Mouse (Mus musculus): Measurements from ENCODE around the gene Zfp385b.

Zfp385b gene

GRCm38 (mm10) chr2:77819539-77819938 is at the start of gene Zfp385b:
Zfp385b (minus strand) TSS chr2:77819639.
- in situ Hi-C loops (cut with MboI; ENCODE audit: low pct_unique_long_range_greater_than_20kb in 1 of 2, low sequenced_read_pairs in 2 of 2, unreplicated experiment in 1 of 2) = no loop called here

DNA sequence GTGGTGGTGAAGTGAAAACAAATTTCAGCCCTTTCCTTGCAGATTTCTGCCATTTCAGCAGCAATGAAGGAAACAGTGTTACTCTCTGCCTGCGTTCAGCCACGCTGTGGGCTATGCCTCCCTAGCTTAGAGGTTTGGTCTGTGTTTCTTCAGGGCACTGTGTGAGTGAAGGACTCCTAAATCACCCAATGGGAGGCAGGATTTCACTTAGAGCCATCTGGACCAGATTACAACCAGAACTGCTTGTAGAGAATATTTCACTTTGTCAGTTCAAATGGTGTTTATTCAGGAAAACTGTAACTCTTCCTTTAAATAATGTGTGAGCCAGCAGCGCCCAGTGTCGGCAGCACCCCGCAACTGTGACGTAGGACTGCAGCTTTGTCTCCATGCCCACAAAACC is 44.5 kb upstream of the Zfp385b start:
- in situ Hi-C loops (cut with MboI; ENCODE audit: low pct_unique_long_range_greater_than_20kb in 1 of 2, low sequenced_read_pairs in 2 of 2, unreplicated experiment in 1 of 2) = no loop called here

DNA sequence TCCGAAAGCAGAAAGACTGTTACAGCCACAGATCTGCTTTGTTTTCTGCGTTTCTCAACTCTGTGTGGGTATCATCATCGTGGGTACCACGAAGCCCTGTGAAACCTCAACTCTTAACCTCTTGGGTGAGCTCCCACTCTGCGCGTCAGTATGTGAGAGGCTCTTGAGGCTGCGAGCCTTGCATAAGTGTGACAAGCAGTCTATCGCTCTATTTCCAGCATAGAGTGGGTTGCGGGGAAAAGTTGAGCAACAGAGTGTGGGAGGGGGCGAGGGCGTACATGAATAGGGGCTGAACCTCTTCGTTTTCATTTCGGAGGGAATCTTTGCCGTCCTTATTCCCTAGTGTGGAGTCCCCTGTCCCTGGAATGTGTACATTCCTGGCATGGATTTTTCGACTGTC is 44.1 kb upstream of the Zfp385b start:
- in situ Hi-C loops (cut with MboI; ENCODE audit: low pct_unique_long_range_greater_than_20kb in 1 of 2, low sequenced_read_pairs in 2 of 2, unreplicated experiment in 1 of 2) = no loop called here

DNA sequence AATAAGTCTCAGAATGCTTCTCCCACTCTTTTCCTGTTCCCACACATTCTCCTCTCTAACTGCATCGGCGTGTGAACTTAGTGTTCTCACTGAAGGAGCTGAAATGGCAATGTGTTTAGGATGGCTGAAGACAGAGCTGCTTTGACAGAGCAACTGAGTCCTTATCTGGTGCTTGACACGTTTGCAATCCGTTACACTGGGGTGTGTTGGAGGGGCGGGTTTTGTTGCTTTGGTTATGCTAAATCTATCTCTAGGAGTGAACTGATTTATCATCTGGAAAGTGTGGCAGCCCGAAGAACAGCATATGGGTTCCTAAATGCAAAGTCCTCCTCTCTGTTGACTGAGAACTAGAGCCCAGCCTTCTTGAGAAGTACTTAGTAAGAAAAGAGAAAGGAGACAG is 22.0 kb upstream of the Zfp385b start:
- in situ Hi-C loops (cut with MboI; ENCODE audit: low pct_unique_long_range_greater_than_20kb in 1 of 2, low sequenced_read_pairs in 2 of 2, unreplicated experiment in 1 of 2) = no loop called here

DNA sequence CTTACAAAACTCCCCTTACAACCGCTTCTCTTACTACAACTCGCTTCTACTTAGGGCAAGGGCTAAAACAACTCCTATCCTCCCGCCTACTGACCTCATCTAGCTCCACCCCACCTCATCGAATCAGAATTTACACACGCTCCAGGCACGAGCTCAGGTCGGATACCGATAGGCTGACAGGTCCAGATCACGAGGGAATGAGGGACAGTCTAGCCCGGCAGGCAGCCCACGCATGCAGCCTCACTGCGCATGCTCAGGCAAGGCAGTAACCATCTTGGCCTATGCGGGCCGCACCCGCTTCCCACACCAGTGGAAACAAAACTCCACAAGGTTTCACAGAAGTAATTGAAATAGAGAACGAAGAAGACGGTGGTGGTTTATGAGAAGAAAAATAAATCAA is 20.1 kb upstream of the Zfp385b start:
- in situ Hi-C loops (cut with MboI; ENCODE audit: low pct_unique_long_range_greater_than_20kb in 1 of 2, low sequenced_read_pairs in 2 of 2, unreplicated experiment in 1 of 2) = no loop called here

GRCm38 (mm10) chr2:77838688-77839087 is 19.2 kb upstream of the Zfp385b start:
- in situ Hi-C loops (cut with MboI; ENCODE audit: low pct_unique_long_range_greater_than_20kb in 1 of 2, low sequenced_read_pairs in 2 of 2, unreplicated experiment in 1 of 2) = no loop called here

DNA sequence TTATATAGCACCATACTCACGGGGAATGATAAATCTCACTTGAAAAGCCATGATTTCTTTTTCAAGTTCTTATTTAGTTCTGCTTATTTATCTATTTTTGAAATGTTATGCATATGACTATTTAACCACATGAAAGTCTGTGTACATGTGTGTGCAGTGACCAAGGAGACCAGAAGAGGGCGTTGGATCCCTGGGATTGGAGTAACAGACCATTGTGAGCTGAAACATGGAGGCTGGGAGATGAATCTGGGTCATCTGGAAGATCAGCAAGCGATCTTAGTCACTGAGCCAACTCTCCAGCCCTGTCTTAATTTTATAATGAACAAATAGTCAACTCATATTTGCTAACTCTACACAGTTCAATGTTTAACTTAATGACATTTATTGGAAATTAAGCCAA is 16.3 kb upstream of the Zfp385b start:
- in situ Hi-C loops (cut with MboI; ENCODE audit: low pct_unique_long_range_greater_than_20kb in 1 of 2, low sequenced_read_pairs in 2 of 2, unreplicated experiment in 1 of 2) = no loop called here

DNA sequence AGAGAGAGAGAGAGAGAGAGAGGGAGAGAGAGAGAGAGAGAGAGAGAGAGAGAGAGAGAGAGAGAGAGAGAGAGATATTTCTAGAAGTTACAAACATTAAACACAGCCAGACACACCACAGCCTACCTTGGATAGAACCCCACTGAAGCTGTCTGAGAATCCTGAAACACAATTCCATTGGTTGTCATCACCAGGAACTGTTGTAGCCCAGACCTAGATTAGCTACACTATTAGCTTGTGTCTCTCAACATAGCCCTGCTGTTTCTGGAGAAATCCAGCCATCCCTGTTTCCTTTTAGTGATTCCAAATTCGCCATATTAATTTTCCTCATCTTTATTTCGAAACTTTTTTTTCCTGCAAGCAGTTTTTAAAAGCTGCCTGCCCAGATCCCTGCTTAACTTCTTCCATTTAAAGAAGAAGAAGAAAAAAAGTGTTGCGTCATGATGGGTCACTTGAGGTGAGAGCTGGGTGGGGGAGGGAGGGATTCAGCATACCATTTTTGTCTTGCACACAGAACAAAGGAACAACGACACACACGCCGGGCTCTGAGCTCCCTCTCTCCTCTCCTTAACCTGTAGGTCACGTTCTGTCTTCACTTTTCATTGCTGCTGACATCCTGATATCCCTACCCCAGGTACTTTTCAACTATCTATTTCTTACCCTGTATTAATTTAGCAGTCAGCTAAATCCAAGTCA is 6.8 kb upstream of the Zfp385b start:
- in situ Hi-C loops (cut with MboI; ENCODE audit: low pct_unique_long_range_greater_than_20kb in 1 of 2, low sequenced_read_pairs in 2 of 2, unreplicated experiment in 1 of 2) = no loop called here

GRCm38 (mm10) chr2:77823026-77823425 is 3.6 kb upstream of the Zfp385b start:
- in situ Hi-C loops (cut with MboI; ENCODE audit: low pct_unique_long_range_greater_than_20kb in 1 of 2, low sequenced_read_pairs in 2 of 2, unreplicated experiment in 1 of 2) = no loop called here

- in situ Hi-C loops (cut with MboI; ENCODE audit: low pct_unique_long_range_greater_than_20kb in 1 of 2, low sequenced_read_pairs in 2 of 2, unreplicated experiment in 1 of 2) = no loop called here
These were observed 2.0 kb downstream of the Zfp385b start for GRCm38 (mm10) chr2:77817357-77817894.

GRCm38 (mm10) chr2:77816413-77817314 is 2.8 kb downstream of the Zfp385b start:
- in situ Hi-C loops (cut with MboI; ENCODE audit: low pct_unique_long_range_greater_than_20kb in 1 of 2, low sequenced_read_pairs in 2 of 2, unreplicated experiment in 1 of 2) = no loop called here

DNA sequence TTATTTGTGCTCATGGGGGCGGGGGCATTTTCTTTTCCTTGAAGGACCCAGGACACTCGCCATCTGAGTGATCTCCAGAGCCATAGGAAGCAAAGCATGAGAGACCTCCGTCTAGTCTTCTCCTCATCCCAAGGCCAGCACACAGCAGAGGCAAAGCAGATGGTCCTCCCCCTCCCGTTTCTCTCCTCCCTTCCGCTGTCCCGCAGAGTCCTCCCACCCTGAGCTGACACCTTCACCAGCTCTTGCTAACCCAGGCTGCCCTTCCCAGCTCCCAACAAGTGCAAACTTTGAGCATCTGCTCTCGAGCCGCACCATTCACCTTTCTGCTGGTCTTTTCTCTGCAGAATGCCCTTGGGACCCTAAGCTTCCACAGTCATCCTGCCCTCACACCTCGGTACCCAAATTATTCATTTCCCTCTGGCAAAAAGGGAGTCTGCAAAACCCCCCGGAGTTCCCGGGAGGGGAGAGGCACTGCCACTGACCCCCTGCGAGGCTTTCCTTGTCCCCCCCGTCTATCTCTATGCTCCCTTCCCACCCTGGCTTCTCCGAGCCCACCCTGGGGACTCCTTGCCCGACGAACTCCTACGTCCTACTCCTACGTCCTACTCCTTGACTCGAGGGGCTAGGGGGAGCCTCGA is 3.5 kb downstream of the Zfp385b start:
- in situ Hi-C loops (cut with MboI; ENCODE audit: low pct_unique_long_range_greater_than_20kb in 1 of 2, low sequenced_read_pairs in 2 of 2, unreplicated experiment in 1 of 2) = no loop called here

DNA sequence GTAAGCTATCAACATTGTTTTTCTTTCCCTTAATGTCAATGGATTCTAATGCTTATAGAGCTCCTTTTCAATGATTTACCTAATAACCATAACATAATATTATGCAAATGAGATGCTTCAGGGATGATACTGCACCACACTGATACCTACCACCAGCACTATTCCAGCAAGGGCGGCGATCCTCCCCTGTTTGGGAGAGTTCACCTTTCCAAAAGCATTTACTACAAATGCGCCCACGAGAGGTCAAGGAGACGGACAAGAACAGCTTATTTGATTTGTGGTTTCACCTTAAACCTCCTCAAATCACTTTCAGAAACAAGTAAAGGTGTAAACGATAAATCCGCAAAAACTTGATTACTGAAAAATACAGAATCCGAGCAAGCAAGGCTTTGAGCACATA is 4.5 kb downstream of the Zfp385b start:
- in situ Hi-C loops (cut with MboI; ENCODE audit: low pct_unique_long_range_greater_than_20kb in 1 of 2, low sequenced_read_pairs in 2 of 2, unreplicated experiment in 1 of 2) = no loop called here

DNA sequence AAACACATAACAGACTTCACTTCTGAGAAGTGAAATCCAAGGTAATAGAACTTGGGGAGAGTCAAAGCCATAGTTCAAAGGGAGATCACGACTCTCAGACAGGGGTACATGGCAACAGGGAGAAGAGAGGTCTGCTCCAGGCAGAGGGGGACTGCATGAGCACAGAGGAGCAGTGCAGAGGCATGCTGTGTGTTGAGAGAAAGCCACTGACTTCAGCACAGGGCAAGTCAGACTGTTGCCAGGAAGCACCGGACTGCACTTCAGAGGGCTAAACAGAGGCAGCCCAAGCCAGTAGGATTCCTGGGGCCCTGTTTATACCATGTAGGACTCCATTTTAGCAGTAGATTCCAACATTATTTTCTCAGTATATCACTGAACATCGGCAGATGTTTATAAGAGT is 6.4 kb downstream of the Zfp385b start:
- in situ Hi-C loops (cut with MboI; ENCODE audit: low pct_unique_long_range_greater_than_20kb in 1 of 2, low sequenced_read_pairs in 2 of 2, unreplicated experiment in 1 of 2) = no loop called here

DNA sequence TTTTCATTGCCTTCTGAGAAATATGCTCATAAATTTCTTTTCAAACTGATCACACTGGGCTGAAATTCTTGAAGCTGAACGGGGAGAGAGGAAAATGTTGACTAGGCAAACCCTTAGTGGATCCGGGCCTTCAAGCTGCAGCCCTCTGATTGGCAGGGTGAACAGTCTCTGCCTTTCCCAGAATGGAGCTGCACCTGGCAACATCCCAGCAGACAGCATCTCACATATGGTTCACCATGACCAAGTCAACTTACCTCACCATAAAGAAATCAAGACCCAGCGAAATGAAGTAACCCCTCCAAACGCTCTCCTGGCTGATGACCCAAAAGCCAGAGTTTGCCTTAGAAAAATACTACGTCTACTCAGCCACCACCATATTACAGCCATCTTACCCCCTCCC is 8.7 kb downstream of the Zfp385b start:
- in situ Hi-C loops (cut with MboI; ENCODE audit: low pct_unique_long_range_greater_than_20kb in 1 of 2, low sequenced_read_pairs in 2 of 2, unreplicated experiment in 1 of 2) = no loop called here

DNA sequence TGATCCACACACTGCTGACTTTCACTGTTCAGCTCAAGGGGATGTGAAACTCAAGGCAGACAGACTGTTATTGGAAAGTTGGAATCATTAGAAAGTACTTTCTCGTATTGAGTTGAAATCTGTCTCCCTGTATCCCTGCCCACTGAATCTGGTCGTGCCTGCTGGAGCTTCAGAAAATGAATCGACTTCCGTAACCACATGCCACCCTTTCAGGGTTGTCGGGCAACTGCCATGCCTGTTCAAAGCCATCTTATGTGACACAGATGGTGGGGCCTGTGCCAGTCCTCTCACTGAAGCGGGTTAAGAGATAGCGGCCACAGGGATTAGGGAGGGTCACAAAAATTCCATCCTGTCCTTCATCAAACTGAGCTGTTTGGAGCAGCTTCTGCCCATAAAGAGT is 14.7 kb downstream of the Zfp385b start:
- in situ Hi-C loops (cut with MboI; ENCODE audit: low pct_unique_long_range_greater_than_20kb in 1 of 2, low sequenced_read_pairs in 2 of 2, unreplicated experiment in 1 of 2) = no loop called here

DNA sequence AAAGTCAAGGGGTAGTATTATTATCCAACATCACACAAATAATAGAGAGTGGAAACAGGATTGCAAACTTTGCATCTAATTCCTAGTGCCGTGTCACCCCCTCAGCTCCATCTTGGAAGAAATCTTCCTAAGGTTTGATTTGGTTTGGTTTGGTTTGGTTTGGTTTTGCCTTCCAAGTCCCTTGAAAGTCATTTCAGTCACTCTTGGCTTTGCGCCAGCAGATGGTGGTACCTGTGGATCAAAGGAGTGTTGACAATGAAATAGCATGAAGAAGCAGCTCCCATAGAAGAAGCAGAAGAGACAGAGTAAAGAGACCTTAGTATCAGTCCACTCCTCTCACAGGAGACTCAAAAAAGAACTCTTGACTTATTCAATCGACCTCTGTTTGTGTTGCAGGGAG is 17.1 kb downstream of the Zfp385b start:
- in situ Hi-C loops (cut with MboI; ENCODE audit: low pct_unique_long_range_greater_than_20kb in 1 of 2, low sequenced_read_pairs in 2 of 2, unreplicated experiment in 1 of 2) = no loop called here

- in situ Hi-C loops (cut with MboI; ENCODE audit: low pct_unique_long_range_greater_than_20kb in 1 of 2, low sequenced_read_pairs in 2 of 2, unreplicated experiment in 1 of 2) = no loop called here
These were observed 18.0 kb downstream of the Zfp385b start for GRCm38 (mm10) chr2:77801430-77801829.

GRCm38 (mm10) chr2:77801009-77801408 is 18.4 kb downstream of the Zfp385b start:
- in situ Hi-C loops (cut with MboI; ENCODE audit: low pct_unique_long_range_greater_than_20kb in 1 of 2, low sequenced_read_pairs in 2 of 2, unreplicated experiment in 1 of 2) = no loop called here
